11 mouse cellular contexts compared by ENCODE assay signal in genomic region chr7:98164382-98164998, GRCm38 (mm10). TPM values are rescaled to one million over a fixed set of nuclear protein-coding genes. Genes with fewer than 3 reads are reported as not detected.
A peak's percentile ranks its signal among the peaks of the same experiment; 100 is the strongest.
DNase-seq lines count a peak whose midpoint lies in the region; ATAC-seq and TF ChIP-seq lines count a peak whose summit lies in the region.
"Had no signal": no experiment of that assay in that cellular context is flagged by ENCODE, and none has a peak within 500 bp of the region (broad histone marks: within the 10 kb centered on the region; RNA-seq: fewer than 3 reads in every experiment).

No protein-coding gene starts in this region.

- H3K9ac ChIP-seq in heart, embryonic 14.5 days (ENCODE audit: low read length): no peak overlapping the region; the same call in 1 of the 2 replicates
- H3K9ac ChIP-seq in midbrain, embryonic 14.5 days (replicated peaks; ENCODE audit: low read length): no peak overlapping the region
- H3K9ac ChIP-seq in intestine, embryonic 16.5 days (ENCODE audit: low read depth, low read length): peak overlapping the region; percentile 51; the same call in 1 of the 2 replicates
- no peak overlapping the region for H3K9ac ChIP-seq in stomach, postnatal 0 days (ENCODE audit: low read length)
- H3K9ac ChIP-seq: forebrain, embryonic 15.5 days had no signal

- intact Hi-C loops in heart, postnatal 10 days (cut with DNase I): no loop called here

- H3K4me1 ChIP-seq in heart, embryonic 14.5 days (ENCODE audit: control insufficient read depth in 2 of 2, insufficient read depth in 2 of 2, low read length in 2 of 2): peaks cover 25 to 31% of the 10 kb centered on the region in 2 experiments
- H3K4me1 ChIP-seq in midbrain, embryonic 10.5 days: peaks cover 28% of the 10 kb centered on the region
- 0 out of 2 replicates have a peak, but pooled peaks cover 3% of the 10 kb centered on the region for H3K4me1 ChIP-seq in midbrain, embryonic 14.5 days (ENCODE audit: control insufficient read depth, insufficient read depth, low read length)
- peaks cover 48% of the 10 kb centered on the region for H3K4me1 ChIP-seq in intestine, embryonic 16.5 days (ENCODE audit: control insufficient read depth, insufficient read depth, low read length)
- H3K4me1 ChIP-seq in stomach, postnatal 0 days (replicated peaks; ENCODE audit: control insufficient read depth, insufficient read depth): peaks cover 9% of the 10 kb centered on the region

- no peak overlapping the region for H3K4me3 ChIP-seq in heart, embryonic 14.5 days (ENCODE audit: control insufficient read depth in 1 of 2, insufficient read depth in 1 of 2, low read depth in 1 of 2, low read length in 2 of 2)
- H3K4me3 ChIP-seq in midbrain, embryonic 10.5 days: no peak overlapping the region
- no peak overlapping the region for H3K4me3 ChIP-seq in midbrain, embryonic 14.5 days (replicated peaks; ENCODE audit: low read depth, low read length)
- no peak overlapping the region for H3K4me3 ChIP-seq in intestine, embryonic 16.5 days (ENCODE audit: low read length)
- no peak overlapping the region for H3K4me3 ChIP-seq in stomach, postnatal 0 days (ENCODE audit: low read depth, low read length)
- H3K4me3 ChIP-seq: forebrain, embryonic 15.5 days had no signal

- no peak for DNase-seq in heart, postnatal 10 days
- DNase-seq in midbrain, embryonic 10.5 days (ENCODE audit: low spot score): no peak
- no peak for DNase-seq in midbrain, embryonic 14.5 days
- DNase-seq in stomach, postnatal 0 days (ENCODE audit: low spot score): no peak
- DNase-seq in layer of hippocampus, adult 18-20 months (ENCODE audit: low spot score in 2 of 2): no peak
- no peak for DNase-seq in gastrocnemius, postnatal 10 days
- DNase-seq: kidney, adult 8-10 months had no signal

- TF ChIP-seq EP300 in stomach, postnatal 0 days (optimal IDR thresholded peaks at IDR 0.05): no peak

- peak overlapping the region; percentile 25 to 61; a peak in 1 of 4 replicates for H3K27ac ChIP-seq in heart, embryonic 14.5 days (replicated peaks in 1 of 2; ENCODE audit: control insufficient read depth in 1 of 2, insufficient read depth in 1 of 2, low read depth in 2 of 2, low read length in 2 of 2)
- H3K27ac ChIP-seq in midbrain, embryonic 10.5 days (replicated peaks): 0 out of 2 replicates have a peak overlapping the region, but pooled peaks have one; percentile 64
- no peak overlapping the region for H3K27ac ChIP-seq in midbrain, embryonic 14.5 days (replicated peaks; ENCODE audit: low read depth, low read length)
- H3K27ac ChIP-seq in intestine, embryonic 16.5 days (ENCODE audit: low read length): peak overlapping the region; percentile 79
- peak overlapping the region; percentile 61 for H3K27ac ChIP-seq in stomach, postnatal 0 days (replicated peaks)
- H3K27ac ChIP-seq: forebrain, embryonic 15.5 days had no signal

- TF ChIP-seq CTCF in stomach, postnatal 0 days (IDR thresholded peaks at IDR 0.05; ENCODE audit: low read depth): no peak

- H3K4me2 ChIP-seq in heart, embryonic 14.5 days (ENCODE audit: low read length): no peak overlapping the region
- no peak overlapping the region for H3K4me2 ChIP-seq in midbrain, embryonic 14.5 days (ENCODE audit: low read length)
- no peak overlapping the region for H3K4me2 ChIP-seq in intestine, embryonic 16.5 days (ENCODE audit: low read depth, low read length)
- no peak overlapping the region for H3K4me2 ChIP-seq in stomach, postnatal 0 days (replicated peaks; ENCODE audit: low read depth)
- H3K4me2 ChIP-seq: forebrain, embryonic 15.5 days had no signal

- H3K36me3 ChIP-seq in heart, embryonic 14.5 days (ENCODE audit: control insufficient read depth, insufficient read depth, low read length): no peaks in the 10 kb centered on the region
- no peaks in the 10 kb centered on the region for H3K36me3 ChIP-seq in midbrain, embryonic 10.5 days
- H3K36me3 ChIP-seq in midbrain, embryonic 14.5 days (ENCODE audit: control insufficient read depth, insufficient read depth, low read length): no peaks in the 10 kb centered on the region
- no peaks in the 10 kb centered on the region for H3K36me3 ChIP-seq in intestine, embryonic 16.5 days (ENCODE audit: control insufficient read depth, insufficient read depth, low read length)
- H3K36me3 ChIP-seq in stomach, postnatal 0 days (ENCODE audit: control insufficient read depth, insufficient read depth, low read length): no peaks in the 10 kb centered on the region
- H3K36me3 ChIP-seq: forebrain, embryonic 15.5 days had no signal

- 73% methylated on average over 9 of the region's 9 CpGs for WGBS in heart, embryonic 14.5 days
- WGBS in midbrain, embryonic 10.5 days: 85% methylated on average over 9 of the region's 9 CpGs
- WGBS in midbrain, embryonic 14.5 days: 84% methylated on average over 9 of the region's 9 CpGs
- WGBS in intestine, embryonic 16.5 days: 73% methylated on average over 9 of the region's 9 CpGs
- WGBS in stomach, postnatal 0 days: 74% methylated on average over 9 of the region's 9 CpGs

- no peaks in the 10 kb centered on the region for H3K27me3 ChIP-seq in heart, embryonic 14.5 days (ENCODE audit: control insufficient read depth, insufficient read depth, low read length)
- H3K27me3 ChIP-seq in midbrain, embryonic 10.5 days (ENCODE audit: low read depth, poor library complexity, severe bottlenecking): no peaks in the 10 kb centered on the region
- no peaks in the 10 kb centered on the region for H3K27me3 ChIP-seq in midbrain, embryonic 14.5 days (ENCODE audit: control insufficient read depth, insufficient read depth, low read length)
- no peaks in the 10 kb centered on the region for H3K27me3 ChIP-seq in intestine, embryonic 16.5 days (replicated peaks; ENCODE audit: control insufficient read depth, insufficient read depth, low read length)
- no peaks in the 10 kb centered on the region for H3K27me3 ChIP-seq in stomach, postnatal 0 days (ENCODE audit: control insufficient read depth, insufficient read depth, low read length)
- H3K27me3 ChIP-seq: forebrain, embryonic 15.5 days had no signal

- ATAC-seq in heart, embryonic 14.5 days (ENCODE audit: insufficient number of reproducible peaks, insufficient read depth, low FRiP score, low read depth): 0 out of 2 replicates have a peak, but pooled peaks have one; percentile 8
- no peak for ATAC-seq in midbrain, embryonic 14.5 days (ENCODE audit: low FRiP score, low TSS enrichment)
- ATAC-seq in intestine, embryonic 16.5 days: no peak
- no peak for ATAC-seq in stomach, postnatal 0 days (ENCODE audit: low FRiP score, low TSS enrichment)

- H3K9me3 ChIP-seq in heart, embryonic 14.5 days (ENCODE audit: control insufficient read depth, low read length): no peaks in the 10 kb centered on the region
- H3K9me3 ChIP-seq in midbrain, embryonic 10.5 days (replicated peaks): no peaks in the 10 kb centered on the region
- H3K9me3 ChIP-seq in midbrain, embryonic 14.5 days (ENCODE audit: control insufficient read depth, low read length): no peaks in the 10 kb centered on the region
- H3K9me3 ChIP-seq in intestine, embryonic 16.5 days (ENCODE audit: control insufficient read depth, low read length): no peaks in the 10 kb centered on the region
- H3K9me3 ChIP-seq in stomach, postnatal 0 days (ENCODE audit: control insufficient read depth, low read length): no peaks in the 10 kb centered on the region
- H3K9me3 ChIP-seq: forebrain, embryonic 15.5 days had no signal

RNA-seq across cellular contexts. Expression of gene Capn5, which starts 13.6 kb away (rescaled TPM):
- polyA plus RNA-seq in heart, embryonic 14.5 days (2014; fragmentation: Nextera tagmentation; extraction: Ambion mirVana): 1.8 and 2.5 TPM in 2 replicates
- 1 to 10 TPM; 1.9 to 3.0 TPM for total RNA-seq in heart, postnatal 10 days (2021)
- 6.4 and 7.0 TPM in 2 replicates for polyA plus RNA-seq in midbrain, embryonic 10.5 days (2016; fragmentation: Nextera tagmentation; extraction: Ambion mirVana)
- polyA plus RNA-seq in midbrain, embryonic 14.5 days (2014; fragmentation: Nextera tagmentation; extraction: Ambion mirVana): 9.8 and 9.9 TPM in 2 replicates
- polyA plus RNA-seq in intestine, embryonic 16.5 days (2015; fragmentation: Nextera tagmentation; extraction: Ambion mirVana): 10.2 and 10.9 TPM in 2 replicates
- polyA plus RNA-seq in stomach, postnatal 0 days (2015; fragmentation: Nextera tagmentation; extraction: Ambion mirVana): 13.2 and 16.6 TPM in 2 replicates
- 10 to 100 TPM; 43.4 to 47.4 TPM for total RNA-seq in layer of hippocampus, adult 18-20 months (2021)
- 1 to 10 TPM; 4.7 TPM for total RNA-seq in gastrocnemius, postnatal 10 days (2021)

RNA-seq across cellular contexts. Expression of gene Omp, which starts 19.2 kb away (rescaled TPM):
- polyA plus RNA-seq in heart, embryonic 14.5 days (2014; fragmentation: Nextera tagmentation; extraction: Ambion mirVana): 0.09 TPM in 2 replicates
- under 1 TPM; 0.12 to 0.14 TPM for total RNA-seq in heart, postnatal 10 days (2021)
- 0.10 TPM in 2 replicates for polyA plus RNA-seq in midbrain, embryonic 10.5 days (2016; fragmentation: Nextera tagmentation; extraction: Ambion mirVana)
- 0.29 and 0.43 TPM in 2 replicates for polyA plus RNA-seq in midbrain, embryonic 14.5 days (2014; fragmentation: Nextera tagmentation; extraction: Ambion mirVana)
- 0.37 TPM in 2 replicates for polyA plus RNA-seq in intestine, embryonic 16.5 days (2015; fragmentation: Nextera tagmentation; extraction: Ambion mirVana)
- polyA plus RNA-seq in stomach, postnatal 0 days (2015; fragmentation: Nextera tagmentation; extraction: Ambion mirVana): 0.57 and 0.65 TPM in 2 replicates
- total RNA-seq in layer of hippocampus, adult 18-20 months (2021): 1 to 10 TPM; 1.1 to 1.2 TPM
- under 1 TPM; 0.21 to 0.27 TPM for total RNA-seq in gastrocnemius, postnatal 10 days (2021)

RNA-seq across cellular contexts. Expression of gene B3gnt6, which starts 34.8 kb away (rescaled TPM):
- polyA plus RNA-seq in heart, embryonic 14.5 days (2014; fragmentation: Nextera tagmentation; extraction: Ambion mirVana): 0.11 and 0.19 TPM in 2 replicates
- not detected for total RNA-seq in heart, postnatal 10 days (2021)
- polyA plus RNA-seq in midbrain, embryonic 10.5 days (2016; fragmentation: Nextera tagmentation; extraction: Ambion mirVana): 0.06 TPM in 1 of 2 replicates, not detected in the other
- 0.12 and 0.32 TPM in 2 replicates for polyA plus RNA-seq in midbrain, embryonic 14.5 days (2014; fragmentation: Nextera tagmentation; extraction: Ambion mirVana)
- polyA plus RNA-seq in intestine, embryonic 16.5 days (2015; fragmentation: Nextera tagmentation; extraction: Ambion mirVana): 0.15 TPM in 1 of 2 replicates, not detected in the other
- polyA plus RNA-seq in stomach, postnatal 0 days (2015; fragmentation: Nextera tagmentation; extraction: Ambion mirVana): 0.23 and 0.25 TPM in 2 replicates
- under 1 TPM; 0.13 to 0.25 TPM for total RNA-seq in layer of hippocampus, adult 18-20 months (2021)
- not detected for total RNA-seq in gastrocnemius, postnatal 10 days (2021)
- total RNA-seq: liver, adult 2 months had no signal

RNA-seq across cellular contexts. Expression of gene Myo7a, which starts 45.2 kb away (rescaled TPM):
- polyA plus RNA-seq in heart, embryonic 14.5 days (2014; fragmentation: Nextera tagmentation; extraction: Ambion mirVana): 5.3 and 7.6 TPM in 2 replicates
- total RNA-seq in heart, postnatal 10 days (2021): 1 to 10 TPM; 4.2 to 4.6 TPM
- 17.7 and 19.2 TPM in 2 replicates for polyA plus RNA-seq in midbrain, embryonic 10.5 days (2016; fragmentation: Nextera tagmentation; extraction: Ambion mirVana)
- 20.3 and 21.0 TPM in 2 replicates for polyA plus RNA-seq in midbrain, embryonic 14.5 days (2014; fragmentation: Nextera tagmentation; extraction: Ambion mirVana)
- 24.0 and 35.6 TPM in 2 replicates for polyA plus RNA-seq in intestine, embryonic 16.5 days (2015; fragmentation: Nextera tagmentation; extraction: Ambion mirVana)
- 2.1 and 2.4 TPM in 2 replicates for polyA plus RNA-seq in stomach, postnatal 0 days (2015; fragmentation: Nextera tagmentation; extraction: Ambion mirVana)
- total RNA-seq in layer of hippocampus, adult 18-20 months (2021): 10 to 100 TPM; 10.0 to 14.5 TPM
- total RNA-seq in gastrocnemius, postnatal 10 days (2021): 1 to 10 TPM; 7.0 TPM
